Mouse (Mus musculus) CH12.LX (cell line): ENCODE results near the gene Mpv17l2.

Experiments used
- POLR2A ChIP-seq: IDR thresholded peaks from 2 replicates; pipeline ENCODE4 v1.6.1; 2011; ENCODE audit warnings: low read depth, mild to moderate bottlenecking, improper control_type of control experiment, low read length
- SMC3 ChIP-seq: IDR thresholded peaks from 2 replicates; pipeline ENCODE4 v1.6.1; 2011; ENCODE audit warnings: low read depth, low read length, improper control_type of control experiment

- TF ChIP-seq SMC3: no peak
- no peak for TF ChIP-seq POLR2A
Measured at GRCm38 (mm10) chr8:70774740-70775139, 14.0 kb upstream of the Mpv17l2 start.
